Mouse (Mus musculus): Measurements from ENCODE around the gene Ptcd2.

DNA sequence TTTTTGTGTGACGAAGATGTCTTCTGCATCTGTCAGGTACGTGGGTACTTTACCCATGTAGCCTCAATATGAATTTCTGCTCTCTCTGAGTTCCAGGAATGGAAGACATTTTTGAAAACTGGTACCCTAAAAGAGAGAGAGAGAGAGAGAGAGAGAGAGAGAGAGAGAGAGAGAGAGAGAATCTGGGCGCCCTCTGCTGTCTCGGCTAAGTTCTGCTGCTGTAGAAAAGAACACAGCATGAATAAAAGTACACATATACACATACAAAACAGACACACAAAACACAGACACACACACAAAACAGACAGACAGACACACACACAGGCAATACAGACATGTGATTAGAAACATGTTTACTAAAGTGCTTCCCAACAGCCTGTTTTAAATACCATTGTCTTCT lies 27.4 kb downstream of the Ptcd2 start:
- peak; percentile 80 for TF ChIP-seq CTCF (IDR thresholded peaks at IDR 0.05)
- TF ChIP-seq POLR2A (IDR thresholded peaks at IDR 0.05; ENCODE audit: insufficient read depth, low read depth, low read length), result no peak
